Mouse (Mus musculus): ENCODE measurements around the gene Ces2c. TPM values are rescaled to one million over a fixed set of nuclear protein-coding genes. Genes with fewer than 3 reads are reported as not detected.
"Not testable (repeated sequence)": the region's sequence is repeated elsewhere in the genome, so short reads cannot be mapped to it uniquely, and the experiment has no call there.

Ces2c gene
- polyA plus RNA-seq, 1 experiment from 2014 or later: not detected

DNA sequence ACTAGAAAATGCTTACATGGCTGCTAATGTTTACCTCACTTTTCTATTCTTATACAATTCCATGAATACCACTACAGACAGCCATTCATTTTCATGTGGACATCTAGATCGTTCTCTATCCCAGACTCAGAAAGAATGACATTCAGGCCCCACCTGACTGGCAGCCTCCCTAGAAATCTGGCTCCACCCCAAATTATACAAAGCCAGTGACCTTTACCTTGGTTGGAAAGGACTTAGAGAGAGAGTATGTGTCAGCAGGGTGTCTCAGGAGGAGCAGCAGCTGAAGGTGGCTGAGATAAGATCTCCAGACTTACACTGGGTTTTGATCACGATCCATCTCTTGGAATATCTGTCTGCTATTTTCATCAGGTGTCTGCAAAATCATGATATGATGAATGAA is 22.0 kb downstream of the Ces2c start:
- H3K9me3 ChIP-seq (replicated peaks); H3K4me1 ChIP-seq; H3K4me2 ChIP-seq; H3K27me3 ChIP-seq; ATAC-seq; H3K4me3 ChIP-seq; H3K36me3 ChIP-seq (ENCODE audit: poor library complexity, severe bottlenecking); H3K9ac ChIP-seq; H3K27ac ChIP-seq: not testable (repeated sequence)
- WGBS: no CpG with 5 or more reads among the region's 2 CpGs

GRCm38 (mm10) chr8:104886223-104886926 is 39.5 kb downstream of the Ces2c start:
- WGBS: no CpG with 5 or more reads among the region's 4 CpGs
- not testable (repeated sequence) for H3K9me3 ChIP-seq (replicated peaks); H3K4me1 ChIP-seq; H3K4me2 ChIP-seq; H3K27me3 ChIP-seq; H3K9ac ChIP-seq; ATAC-seq; H3K36me3 ChIP-seq (ENCODE audit: poor library complexity, severe bottlenecking); H3K27ac ChIP-seq; H3K4me3 ChIP-seq

GRCm38 (mm10) chr8:104901746-104902145 is 54.9 kb downstream of the Ces2c start:
- Histone ChIP-seq H3K27me3 (no peaks in the 10 kb centered on the region), H3K4me2 (no peak overlapping the region), H3K9me3 (replicated peaks) (no peaks in the 10 kb centered on the region), H3K9ac (no peak overlapping the region), H3K36me3 (ENCODE audit: poor library complexity, severe bottlenecking) (no peaks in the 10 kb centered on the region), H3K27ac (no peak overlapping the region), H3K4me1 (no peaks in the 10 kb centered on the region), H3K4me3 (no peak overlapping the region)
- WGBS: 78% methylated on average over 2 of the region's 2 CpGs
- ATAC-seq: no peak

Other genes with a start within 250 kb of the Ces2c start
- gene Cdh16, start 222.7 kb upstream of the Ces2c start, polyA plus RNA-seq (2015; fragmentation: Nextera tagmentation; extraction: Ambion mirVana): not detected in 2 replicates
- 1.3 and 2.4 TPM in 2 replicates for gene Rrad, start 215.7 kb upstream of the Ces2c start, polyA plus RNA-seq (2015; fragmentation: Nextera tagmentation; extraction: Ambion mirVana)
- gene Ciao2b, start 205.1 kb upstream of the Ces2c start, polyA plus RNA-seq (2015; fragmentation: Nextera tagmentation; extraction: Ambion mirVana): 140 and 149 TPM in 2 replicates
- not detected in 2 replicates for gene Ces2a, start 113.1 kb upstream of the Ces2c start, polyA plus RNA-seq (2015; fragmentation: Nextera tagmentation; extraction: Ambion mirVana)
- gene Ces2b, start 15.5 kb upstream of the Ces2c start, polyA plus RNA-seq (2015; fragmentation: Nextera tagmentation; extraction: Ambion mirVana): 0.31 and 0.32 TPM in 2 replicates
- gene Ces2e, start 79.2 kb downstream of the Ces2c start, polyA plus RNA-seq (2015; fragmentation: Nextera tagmentation; extraction: Ambion mirVana): not detected in 2 replicates
- not detected in 2 replicates for gene Ces2f, start 100.3 kb downstream of the Ces2c start, polyA plus RNA-seq (2015; fragmentation: Nextera tagmentation; extraction: Ambion mirVana)
- gene Ces2g, start 114.7 kb downstream of the Ces2c start, polyA plus RNA-seq (2015; fragmentation: Nextera tagmentation; extraction: Ambion mirVana): not detected in 2 replicates
- gene Ces2h, start 153.8 kb downstream of the Ces2c start, polyA plus RNA-seq (2015; fragmentation: Nextera tagmentation; extraction: Ambion mirVana): not detected in 2 replicates
- gene Ces3a, start 201.5 kb downstream of the Ces2c start, polyA plus RNA-seq (2015; fragmentation: Nextera tagmentation; extraction: Ambion mirVana): not detected in 2 replicates
- gene Ces3b, start 236.7 kb downstream of the Ces2c start, polyA plus RNA-seq (2015; fragmentation: Nextera tagmentation; extraction: Ambion mirVana): not detected in 2 replicates

Measured in forebrain, embryonic 13.5 days (tissue).